Mouse (Mus musculus) testis, postnatal 10 days (tissue): ENCODE data around the gene Olfr370.
"Not testable (repeated sequence)": the region's sequence is repeated elsewhere in the genome, so short reads cannot be mapped to it uniquely, and the experiment has no call there.

ENCODE experiments used
- DNase-seq: peaks from one replicate; pipeline ENCODE4 v3.0.0; 2021; ENCODE audit warnings: low spot score

Gene Olfr370

DNA sequence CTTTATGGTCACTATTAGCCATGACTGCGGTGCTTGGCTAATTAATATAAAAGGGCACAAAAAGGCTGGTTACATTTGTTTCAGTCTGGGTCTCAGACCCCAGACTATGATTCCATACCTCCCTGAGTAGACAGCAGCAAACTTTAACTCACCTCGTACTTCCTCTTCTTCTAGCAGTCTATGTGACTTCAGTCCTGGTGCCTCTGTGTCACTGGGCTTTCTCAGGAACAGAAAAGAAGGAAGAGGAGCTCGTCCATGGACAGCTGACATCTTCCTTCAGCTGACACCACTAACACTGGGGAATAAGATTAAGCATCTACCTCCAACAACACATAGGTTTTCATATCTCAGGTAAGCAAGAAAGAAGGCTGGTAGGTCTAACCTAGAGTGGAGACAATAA is at the start of gene Olfr370:
Olfr370 (plus strand) TSS at position 45 of the 400 bp plus-strand sequence.
- no peak for DNase-seq

DNA sequence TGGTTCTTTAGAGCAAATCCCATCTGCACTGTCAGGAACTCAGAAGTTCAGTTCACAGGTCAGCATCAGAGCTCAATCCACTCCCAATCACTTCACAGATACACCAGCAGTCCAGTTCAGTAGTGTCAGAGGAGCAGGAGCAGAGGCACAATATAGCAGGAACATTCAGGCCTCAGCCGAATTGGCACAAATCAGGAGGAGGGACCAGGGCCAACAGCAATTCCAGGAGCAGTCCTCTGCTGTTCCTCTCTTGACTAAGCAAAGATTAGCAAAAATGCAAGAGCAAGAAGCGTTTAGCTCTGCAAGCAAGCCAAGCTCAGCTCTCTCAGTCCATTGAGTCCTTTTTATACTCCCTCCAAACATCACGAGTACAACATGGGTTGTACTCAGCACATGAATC is 23.9 kb upstream of the Olfr370 start:
- no peak for DNase-seq

DNA sequence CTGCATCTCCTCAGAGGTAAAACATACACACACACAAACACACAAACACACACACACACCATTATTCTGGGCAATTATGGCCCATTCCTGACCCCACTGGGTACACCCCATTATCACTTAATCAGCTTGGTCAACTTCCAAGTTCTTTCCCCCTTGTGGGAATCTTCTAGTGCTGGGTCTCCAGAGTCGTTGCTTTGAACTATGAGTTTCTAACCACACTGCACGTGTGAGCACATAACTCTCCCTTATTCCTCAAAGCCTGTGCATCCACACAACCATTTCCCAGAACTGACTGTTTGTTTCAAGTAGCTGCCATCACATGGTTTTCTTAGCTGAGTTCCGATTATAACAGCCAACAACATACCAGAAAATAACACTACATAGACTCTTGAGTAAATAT is 15.1 kb upstream of the Olfr370 start:
- no peak for DNase-seq

DNA sequence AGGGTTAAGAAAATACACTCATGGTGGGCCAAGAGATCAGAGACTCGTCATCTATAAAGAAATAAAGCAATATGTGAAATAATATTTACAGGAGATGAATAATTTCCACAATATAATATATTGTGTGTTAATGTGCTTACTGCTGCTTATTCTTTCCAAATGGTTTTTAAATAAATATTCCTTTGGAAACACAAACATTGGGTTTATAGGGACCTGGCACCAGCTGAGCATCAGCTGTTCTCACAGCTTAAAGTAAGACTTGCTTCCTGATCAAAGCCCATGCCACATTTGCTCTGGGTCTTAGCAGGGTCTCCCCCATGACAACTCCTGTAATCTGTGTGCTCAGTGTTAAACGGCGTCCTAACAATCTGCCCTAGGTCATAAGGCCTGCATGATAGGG is 14.7 kb upstream of the Olfr370 start:
- DNase-seq, result not testable (repeated sequence)

DNA sequence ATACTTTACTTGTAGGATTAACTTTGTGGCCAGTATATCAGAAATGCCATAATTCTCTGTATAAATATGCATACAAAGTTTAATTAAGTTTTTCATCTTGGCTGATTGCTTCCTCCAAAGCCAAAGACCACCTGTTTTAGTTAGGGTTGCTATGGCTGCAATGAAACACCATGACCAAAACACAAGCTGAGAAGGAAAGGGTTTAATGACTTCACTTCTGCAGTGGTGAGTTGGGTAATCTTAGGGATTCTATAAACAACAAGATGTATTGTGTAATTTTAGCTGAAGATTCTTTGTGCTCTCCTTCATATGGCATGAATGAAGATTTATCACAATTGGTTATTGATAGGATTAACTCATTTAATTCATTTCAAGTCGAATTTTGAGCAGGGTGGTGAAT is 14.3 kb upstream of the Olfr370 start:
- DNase-seq, result no peak

DNA sequence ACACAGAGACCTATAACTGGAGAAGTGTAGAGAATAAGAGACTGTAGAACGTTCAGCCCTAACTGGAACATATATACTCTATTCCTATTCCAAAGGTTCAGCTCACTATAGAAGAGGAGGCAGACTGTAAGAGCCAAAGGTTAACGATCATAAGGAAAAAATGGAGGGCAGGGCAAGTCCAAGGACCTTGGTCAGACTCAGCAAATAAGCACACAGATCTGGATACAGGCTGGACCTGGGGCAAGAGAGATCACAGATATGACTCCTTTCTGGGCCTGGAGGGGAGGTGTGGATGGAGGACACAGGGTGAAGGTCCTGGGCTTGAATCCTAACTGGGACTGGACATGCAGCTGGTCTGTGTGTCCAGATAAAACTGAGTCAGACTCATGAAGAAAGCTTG is 778 bp upstream of the Olfr370 start:
- no peak for DNase-seq

DNA sequence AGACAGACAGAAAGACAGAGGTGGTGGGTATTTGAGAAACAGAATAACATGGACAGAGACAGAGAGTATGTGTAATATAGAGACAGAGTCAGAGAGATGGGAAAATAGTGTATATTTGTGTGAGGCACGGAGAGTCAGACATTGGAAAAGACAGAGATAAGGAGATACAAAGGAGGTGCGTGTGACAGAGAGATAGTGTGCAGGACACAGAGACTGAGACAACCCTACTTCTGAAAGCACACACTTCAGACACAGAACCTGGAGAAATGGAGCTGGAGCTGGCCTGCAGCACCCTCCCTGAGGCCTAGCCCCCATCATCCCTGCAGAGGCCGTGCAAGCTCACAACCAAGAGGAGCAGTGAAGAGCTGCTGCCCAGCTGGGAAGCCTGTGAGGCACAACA is 27.1 kb downstream of the Olfr370 start:
- no peak for DNase-seq

DNA sequence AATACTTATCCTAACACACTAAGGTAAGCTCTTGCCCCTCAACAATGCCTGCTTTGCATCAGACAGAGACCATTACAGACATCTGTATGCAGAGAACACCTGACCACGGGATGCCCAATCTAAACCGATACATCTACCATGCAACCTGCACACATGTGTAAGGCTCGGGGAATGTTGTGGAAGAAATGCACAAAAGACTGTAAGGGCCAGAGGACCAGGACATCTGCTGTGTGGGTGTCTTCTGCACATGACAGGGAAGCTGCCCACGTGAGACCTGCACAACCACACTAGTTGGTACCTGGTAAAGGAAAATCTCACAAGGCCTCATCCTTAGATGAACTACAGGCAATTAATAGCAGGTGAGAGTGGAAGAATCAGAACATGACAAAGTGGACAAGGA is 27.7 kb downstream of the Olfr370 start:
- DNase-seq, result no peak

DNA sequence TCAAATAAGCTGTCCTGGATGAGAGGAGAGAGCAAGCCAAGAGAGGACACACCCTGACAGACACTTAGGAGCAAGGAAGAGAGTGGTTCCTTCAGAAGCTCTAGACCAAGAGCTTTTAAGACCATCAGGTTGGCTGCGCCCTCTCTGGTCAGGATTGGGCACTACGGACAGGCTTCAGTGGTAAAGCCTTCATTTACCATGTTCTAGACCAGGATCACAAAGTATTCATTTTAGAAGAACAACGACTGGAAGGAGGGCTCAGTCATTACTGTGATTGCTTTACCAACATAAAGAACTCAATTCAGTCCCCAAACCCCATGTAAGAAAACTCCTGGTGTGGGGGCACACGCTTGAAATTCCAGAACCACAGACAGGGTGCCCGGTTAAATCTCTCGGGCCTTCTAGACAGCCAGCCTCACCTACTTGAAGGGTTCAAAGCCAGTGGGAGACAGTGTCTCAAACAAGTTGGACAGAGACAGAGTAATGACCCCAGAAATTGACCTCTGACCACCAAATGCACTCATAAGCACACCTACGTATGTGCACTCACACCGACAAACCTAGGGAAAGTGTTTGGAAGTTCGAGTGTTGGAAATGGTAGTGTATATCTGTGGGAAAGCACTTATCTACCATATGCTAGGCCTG is 30.3 kb downstream of the Olfr370 start:
- DNase-seq, result peak; percentile 52

DNA sequence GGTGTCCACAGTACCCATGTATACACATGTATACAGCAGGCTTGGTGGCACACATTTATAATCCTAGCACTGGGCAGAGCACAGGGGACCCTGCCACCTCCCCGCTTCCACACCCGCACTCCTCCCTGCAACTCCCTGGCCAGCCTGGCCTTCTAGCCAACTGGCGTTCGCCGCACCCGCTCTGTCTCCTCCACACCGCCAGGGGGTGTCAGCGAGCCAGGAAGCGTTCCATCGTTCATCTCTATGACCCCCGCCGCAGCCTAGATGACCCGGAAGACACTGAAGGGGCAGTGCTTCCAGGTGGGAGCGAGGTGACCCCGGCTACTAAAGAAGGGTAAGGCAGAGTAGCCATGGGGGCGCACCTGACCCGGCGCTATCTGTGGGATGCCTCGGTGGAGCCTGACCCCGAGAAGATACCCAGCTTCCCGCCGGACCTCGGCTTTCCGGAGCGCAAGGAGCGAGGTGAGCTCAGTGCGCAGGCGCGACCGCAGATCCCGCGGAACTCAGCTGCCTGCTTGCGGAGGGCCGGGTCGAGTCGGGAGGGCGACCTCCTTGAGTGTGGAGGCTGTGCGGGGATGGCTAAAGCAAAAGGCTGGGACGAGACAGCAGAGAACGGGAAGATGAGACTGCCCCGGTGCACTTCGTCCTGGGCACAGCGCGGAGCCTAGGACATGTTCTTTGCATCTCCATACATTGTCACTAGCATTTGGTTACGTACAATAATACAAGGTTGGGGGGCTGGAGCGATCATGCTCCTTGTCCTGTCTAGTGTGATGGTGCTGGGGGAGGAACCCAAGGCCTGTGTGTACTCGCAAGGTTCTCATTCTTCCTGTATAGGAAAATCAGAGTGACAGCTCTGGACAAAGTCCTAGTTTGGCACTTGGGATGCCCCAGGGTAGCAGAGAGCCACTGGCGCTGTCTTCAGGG is 31.2 kb downstream of the Olfr370 start, which contains the start of gene Ndufb7:
Ndufb7 (plus strand) TSS at position 203 of the 927 bp plus-strand sequence.
- DNase-seq, result peak; percentile 98

DNA sequence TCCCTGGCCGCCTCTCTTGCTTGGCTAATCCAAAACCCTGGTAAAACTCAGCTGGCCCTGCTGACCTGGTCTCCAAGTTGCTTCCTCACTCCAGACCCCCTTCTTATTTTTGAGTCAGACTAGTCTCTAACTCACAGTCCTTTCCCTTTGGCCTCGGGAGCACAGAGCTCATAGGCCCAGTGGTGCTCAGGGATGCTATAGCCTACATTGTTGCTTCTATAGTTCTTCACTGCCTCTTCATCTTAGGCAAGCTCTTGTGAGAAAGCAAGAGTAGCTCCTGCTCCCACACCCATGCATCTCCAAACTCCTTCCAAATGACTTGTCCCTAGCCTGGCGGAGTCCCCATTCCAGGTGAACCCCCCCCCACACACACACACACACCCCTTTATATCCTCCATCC is 32.1 kb downstream of the Olfr370 start:
- peak; percentile 37 for DNase-seq

DNA sequence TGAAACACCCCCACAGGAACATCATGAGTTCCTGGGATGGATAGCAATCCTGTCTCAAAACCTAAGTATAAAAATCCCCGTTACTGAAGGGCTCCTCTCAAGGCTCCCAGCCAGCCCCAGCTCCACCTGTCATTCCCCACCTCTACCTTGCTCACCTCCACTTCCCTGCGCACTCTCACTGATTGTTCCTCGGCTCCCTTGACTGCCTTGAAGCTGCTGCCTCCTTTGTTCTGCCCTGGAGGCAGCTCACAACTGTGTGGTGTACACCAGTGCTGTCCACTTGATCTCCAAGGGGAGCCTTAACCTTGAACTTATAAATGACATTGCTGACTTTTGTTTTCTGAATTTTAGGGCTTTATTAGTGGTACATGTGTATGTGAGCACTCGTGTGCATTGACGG is 32.5 kb downstream of the Olfr370 start:
- peak; percentile 38 for DNase-seq

DNA sequence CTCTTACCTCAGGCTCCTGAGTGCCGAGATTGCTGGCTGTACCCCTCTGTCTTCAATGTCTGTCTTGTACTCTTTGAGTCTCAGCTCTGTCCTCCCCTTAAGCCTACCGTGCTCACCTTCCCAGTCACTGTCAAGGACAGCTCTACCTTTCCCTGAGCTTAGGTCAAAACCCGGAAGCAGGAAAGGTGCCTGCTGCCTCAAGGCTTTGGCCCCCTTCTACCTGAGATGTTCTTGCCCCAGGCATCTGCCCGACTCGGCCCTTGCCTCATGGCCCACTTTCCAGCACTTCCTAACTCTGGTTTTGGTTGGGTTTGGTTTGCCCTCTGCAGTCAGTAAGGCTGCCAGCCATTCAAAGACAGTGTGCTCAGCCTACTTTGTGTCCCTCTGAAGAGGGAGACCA is 33.2 kb downstream of the Olfr370 start:
- DNase-seq, result no peak

DNA sequence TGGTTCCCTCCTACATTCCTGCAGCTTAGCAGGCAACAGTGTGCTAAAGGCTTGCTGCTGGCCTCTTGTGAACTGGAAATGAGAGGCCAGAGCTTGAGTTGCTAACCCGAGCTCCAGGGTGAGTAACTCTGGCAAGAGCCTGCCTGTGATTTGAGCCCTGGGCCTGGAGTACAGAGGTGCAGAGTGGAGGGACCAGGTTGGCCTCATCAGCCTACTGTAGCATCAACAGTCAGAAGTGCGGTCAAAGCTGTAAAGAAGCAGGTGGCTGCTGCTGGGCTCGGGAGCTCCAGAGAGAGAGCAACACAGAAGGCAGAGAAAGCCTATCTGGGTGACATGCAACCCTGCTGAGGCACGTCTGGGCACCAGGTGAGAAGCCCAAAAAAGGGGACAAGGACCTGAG is 33.6 kb downstream of the Olfr370 start:
- peak; percentile 39 for DNase-seq

DNA sequence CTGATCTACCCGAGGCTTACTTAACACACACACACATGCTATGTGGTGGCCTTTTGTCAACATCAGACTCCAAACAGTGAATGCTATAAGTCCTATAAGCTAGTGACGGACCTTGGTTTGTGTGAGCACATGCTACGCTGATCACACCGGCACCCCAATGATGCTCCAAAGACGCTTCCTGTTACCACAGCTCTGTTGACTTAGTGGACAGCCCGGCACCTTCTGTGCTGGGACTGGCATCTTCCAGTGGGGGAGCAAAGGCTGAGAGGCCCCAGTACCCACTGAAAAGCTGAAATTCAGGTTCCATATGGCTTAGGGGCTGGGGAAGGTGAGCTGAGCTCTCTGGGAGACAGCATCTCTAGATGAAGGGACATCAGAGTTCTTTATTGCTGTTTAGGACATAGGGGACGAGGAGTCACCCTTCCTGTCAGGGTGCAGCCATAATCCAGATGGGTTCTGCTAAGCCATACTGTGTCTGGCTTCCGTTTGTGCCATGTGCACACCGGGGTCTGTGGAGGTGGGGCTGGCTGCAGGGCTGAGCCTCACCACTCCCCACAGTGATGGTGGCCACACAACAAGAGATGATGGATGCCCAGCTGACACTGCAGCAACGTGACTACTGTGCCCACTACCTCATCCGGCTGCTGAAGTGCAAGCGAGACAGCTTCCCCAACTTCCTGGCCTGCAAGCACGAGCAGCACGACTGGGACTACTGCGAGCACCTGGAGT is 34.9 kb downstream of the Olfr370 start:
- peak; percentile 38 for DNase-seq

DNA sequence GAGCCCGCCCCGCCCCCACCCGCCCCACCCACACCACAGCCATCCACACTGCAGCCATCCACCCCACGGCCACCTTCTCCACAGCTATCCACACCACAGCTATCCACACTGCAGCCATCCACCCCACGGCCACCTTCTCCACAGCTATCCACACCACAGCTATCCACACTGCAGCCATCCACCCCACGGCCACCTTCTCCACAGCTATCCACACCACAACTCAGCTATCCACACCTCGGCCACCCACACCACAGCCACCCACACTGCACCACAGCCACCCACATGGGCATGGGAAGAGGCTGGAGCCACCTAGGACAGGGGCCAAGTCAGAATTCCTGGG is 35.4 kb downstream of the Olfr370 start:
- DNase-seq, result not testable (repeated sequence)

DNA sequence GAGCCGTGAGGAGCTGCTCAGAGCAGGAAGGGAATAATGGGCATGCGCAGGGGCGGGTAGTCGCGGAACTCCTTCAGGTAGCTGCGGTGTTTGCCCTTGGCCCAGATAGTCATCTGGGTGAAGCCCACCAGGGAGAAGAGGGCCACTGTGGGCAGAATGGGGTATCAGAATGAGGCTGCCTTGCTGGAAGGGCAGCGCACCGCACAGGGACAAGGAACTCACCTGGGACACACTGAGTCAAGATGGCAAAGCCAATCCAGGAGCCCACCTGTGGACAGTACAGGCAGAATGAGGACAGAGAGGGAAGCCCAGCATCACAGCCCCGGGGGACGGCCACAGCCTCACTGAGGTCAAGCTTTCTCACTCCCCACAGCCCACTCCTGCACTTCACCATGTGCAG is 36.2 kb downstream of the Olfr370 start:
- DNase-seq, result peak; percentile 38

DNA sequence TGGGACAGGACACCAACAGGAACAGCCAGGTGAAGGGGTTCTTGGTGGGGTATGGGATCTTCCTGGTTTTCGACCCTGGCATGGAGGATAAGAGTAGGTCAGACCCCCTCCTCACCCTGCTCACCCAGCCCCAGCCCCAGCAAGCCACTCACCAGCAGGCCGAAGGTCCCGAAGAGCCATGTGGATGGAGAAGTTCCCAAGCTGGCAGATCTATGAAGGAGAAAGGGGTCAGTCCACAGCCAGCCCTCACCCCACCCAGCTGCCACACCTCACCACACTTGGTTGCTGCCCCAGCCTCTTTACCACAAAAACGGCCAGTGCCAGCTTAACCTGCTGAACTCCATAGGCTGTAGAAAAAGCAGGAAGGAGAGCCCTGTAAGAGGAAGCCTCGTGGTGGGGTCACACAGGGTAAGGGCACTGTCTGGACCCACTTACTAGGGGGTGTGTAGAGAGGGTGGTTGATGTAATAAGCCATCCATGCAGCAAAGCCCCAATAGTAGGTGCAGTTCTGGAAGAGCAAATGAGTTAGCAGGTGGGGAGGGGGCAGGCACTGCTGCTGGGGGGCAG is 36.7 kb downstream of the Olfr370 start:
- DNase-seq, result no peak

DNA sequence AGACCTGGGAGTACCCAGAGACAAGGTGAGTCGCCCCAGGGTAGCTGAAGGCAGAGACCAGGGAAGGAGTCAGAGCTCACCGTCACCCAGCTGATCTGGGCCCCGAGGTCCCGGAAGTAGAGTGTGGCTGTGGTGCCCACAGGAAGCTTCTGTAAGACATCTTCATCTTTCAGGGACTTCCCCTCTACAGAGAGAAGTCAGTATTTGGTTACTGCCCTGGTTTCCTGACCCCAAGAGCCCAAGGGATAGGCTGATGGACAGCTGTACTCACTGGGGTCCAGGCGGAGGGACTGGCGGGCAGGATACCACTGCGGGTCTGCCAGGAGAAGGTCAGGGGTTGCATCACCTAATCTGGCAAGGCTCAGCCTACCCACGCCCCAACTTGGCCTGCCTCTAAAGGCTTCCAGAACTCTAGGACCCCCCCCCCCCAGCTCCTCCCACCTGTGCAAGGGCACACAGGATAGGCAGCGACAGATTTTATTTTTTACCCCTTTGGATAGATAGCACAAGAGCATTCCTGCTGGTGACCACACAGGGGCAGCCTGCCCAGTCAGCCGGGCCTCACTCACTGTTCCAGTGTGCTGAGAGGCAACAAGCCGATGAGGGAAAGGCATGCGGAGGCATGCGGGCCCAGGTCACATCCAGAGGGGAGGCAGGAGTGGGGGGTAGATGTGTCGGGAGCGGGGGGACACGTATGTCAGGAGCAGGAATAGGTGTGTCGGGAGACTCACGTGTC is 37.7 kb downstream of the Olfr370 start:
- peak; percentile 55 for DNase-seq

DNA sequence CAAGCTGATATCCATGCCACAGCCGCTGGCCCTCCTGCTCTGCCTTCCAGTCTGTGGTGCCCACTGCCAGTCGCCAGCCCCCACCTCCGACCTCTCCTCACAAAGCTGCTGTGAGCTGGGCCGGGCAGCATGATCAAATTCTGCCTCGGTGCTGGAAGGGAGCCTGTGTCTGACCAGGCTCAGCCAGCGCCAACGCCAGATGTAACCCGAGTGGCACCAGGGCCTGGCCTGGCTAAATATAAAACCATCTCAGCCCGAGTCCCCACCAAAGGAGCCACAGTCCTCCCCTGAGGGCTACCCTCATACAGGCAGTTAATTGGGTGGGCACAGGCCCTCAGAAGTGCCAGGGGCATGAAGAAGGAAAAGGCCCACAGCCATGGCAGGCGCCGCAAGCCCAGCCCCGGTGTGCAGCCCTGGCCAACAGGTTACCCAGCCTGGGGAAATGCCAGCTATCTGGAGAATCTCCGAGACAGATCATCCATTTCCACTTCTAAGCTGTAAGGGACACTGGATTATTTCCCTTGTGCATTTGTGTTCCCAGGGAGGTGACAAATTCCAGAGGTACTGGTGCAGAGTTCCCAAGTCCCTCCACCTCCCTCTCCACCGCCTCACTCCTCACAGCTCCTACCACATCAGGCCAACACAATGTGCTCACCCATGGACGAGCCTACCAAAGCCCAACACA is 39.2 kb downstream of the Olfr370 start:
- DNase-seq, result peak; percentile 46
